Mouse (Mus musculus): ENCODE results near the gene Suz12. TPM values are rescaled to one million over a fixed set of nuclear protein-coding genes. Genes with fewer than 3 reads are reported as not detected.

Gene Suz12
- 8.1 TPM for polyA plus RNA-seq (2017; shearing (Covaris generic))

DNA sequence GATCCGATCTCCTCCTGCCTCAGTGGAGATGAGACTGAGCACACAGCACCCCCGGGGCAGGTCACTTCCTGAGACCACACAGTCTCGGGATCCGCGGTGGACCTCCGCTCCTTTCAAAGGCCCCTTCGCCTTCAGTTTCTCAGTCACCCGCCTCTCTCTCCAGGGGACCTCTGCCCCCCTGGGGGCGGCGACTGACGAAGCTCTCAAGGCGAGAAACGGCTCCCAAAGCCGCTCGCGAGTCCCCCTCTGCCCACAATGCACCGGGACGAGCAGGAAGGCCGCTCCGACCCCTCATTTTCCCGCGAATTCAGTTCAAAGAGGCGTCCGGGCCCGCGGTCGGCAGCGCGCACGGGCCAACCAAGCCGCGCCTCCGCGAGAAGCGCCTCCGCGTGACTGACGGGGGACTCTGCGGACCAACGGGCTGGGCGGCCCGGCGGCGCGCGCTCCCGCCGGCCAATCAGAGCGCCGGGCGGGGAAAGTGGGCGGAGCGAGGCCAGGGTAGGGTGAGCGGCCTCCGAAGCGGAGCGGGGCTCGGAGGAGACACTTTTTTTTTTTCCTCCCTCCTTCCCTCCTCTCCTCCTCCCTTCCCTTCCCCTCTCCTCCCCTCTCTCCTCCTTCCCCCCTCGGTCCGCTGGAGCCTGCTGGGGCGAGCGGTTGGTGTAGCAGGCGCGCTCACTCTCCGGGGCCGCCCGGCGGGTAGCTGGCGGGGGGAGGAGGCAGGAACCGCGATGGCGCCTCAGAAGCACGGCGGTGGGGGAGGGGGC is at the start of gene Suz12:
TSS of gene Suz12 (plus strand) at position 515 of the 764 bp plus-strand sequence.

DNA sequence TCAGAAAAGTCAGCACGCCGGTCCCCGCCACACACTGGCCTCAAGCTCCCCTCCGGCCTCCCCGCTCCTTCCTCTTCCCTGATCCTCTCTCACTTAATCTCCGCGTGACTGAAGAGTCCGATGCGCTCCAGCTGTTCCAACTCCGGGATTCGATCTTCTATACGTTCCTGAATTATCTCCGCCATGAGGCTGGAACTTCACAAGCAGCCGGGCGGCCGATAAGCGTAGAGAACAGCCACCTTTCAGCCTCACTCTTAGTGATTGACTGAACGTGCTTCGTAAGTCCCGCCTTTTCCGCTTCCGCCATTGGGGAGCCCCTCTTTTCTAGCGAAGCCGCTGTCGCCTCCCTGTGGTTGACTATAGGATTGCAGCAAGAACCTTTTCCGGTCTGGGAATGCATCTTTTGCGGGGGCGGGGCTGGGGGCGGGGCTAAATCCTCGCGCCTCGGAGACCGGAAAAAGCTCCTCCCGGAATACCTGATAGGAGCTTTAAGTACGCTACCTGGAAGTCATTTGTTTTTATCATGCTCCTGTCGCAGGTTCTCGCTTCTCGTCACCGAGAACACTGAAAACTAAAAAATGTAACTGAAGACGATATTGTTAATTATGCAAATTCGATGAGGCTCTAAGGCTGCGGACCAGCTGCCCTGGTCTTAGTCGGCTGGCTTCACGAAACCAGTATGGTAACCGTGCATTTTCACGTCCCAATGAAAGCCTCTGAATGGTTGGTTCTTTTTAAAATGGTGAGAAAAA is 30.6 kb upstream of the Suz12 start, which contains the start of gene Utp6:
TSS of gene Utp6 (minus strand) at position 266 of the 752 bp plus-strand sequence.

GRCm38 (mm10) chr11:80080826-80081728 is 88.2 kb downstream of the Suz12 start, which contains the start of gene Crlf3:
Gene Crlf3, minus strand, starts transcription at chr11:80080991.

Other genes with a start within 250 kb of the Suz12 start
- 62.9 TPM for gene Utp6, start 30.7 kb upstream of the Suz12 start, polyA plus RNA-seq (2017; shearing (Covaris generic))
- gene Crlf3, start 87.9 kb downstream of the Suz12 start, polyA plus RNA-seq (2017; shearing (Covaris generic)), result 336 TPM
- 4.5 TPM for gene Atad5, start 96.3 kb downstream of the Suz12 start, polyA plus RNA-seq (2017; shearing (Covaris generic))
- 25.8 TPM for gene Tefm, start 149.1 kb downstream of the Suz12 start, polyA plus RNA-seq (2017; shearing (Covaris generic))
- 0.28 TPM for gene Adap2, start 161.0 kb downstream of the Suz12 start, polyA plus RNA-seq (2017; shearing (Covaris generic))
- 18.2 TPM for gene Rnf135, start 190.7 kb downstream of the Suz12 start, polyA plus RNA-seq (2017; shearing (Covaris generic))
- gene Rhot1, start 215.9 kb downstream of the Suz12 start, polyA plus RNA-seq (2017; shearing (Covaris generic)), result 28.8 TPM

Measured in activated CD4-positive, CD25-positive, alpha-beta regulatory T cell, adult 9 weeks (primary cell).